Mouse (Mus musculus): Measurements from ENCODE around the gene Pnmal2. TPM values are rescaled to one million over a fixed set of nuclear protein-coding genes. Genes with fewer than 3 reads are reported as not detected.

Gene Pnmal2
- polyA plus RNA-seq, 3 experiments from 2014 or later = not detected

DNA sequence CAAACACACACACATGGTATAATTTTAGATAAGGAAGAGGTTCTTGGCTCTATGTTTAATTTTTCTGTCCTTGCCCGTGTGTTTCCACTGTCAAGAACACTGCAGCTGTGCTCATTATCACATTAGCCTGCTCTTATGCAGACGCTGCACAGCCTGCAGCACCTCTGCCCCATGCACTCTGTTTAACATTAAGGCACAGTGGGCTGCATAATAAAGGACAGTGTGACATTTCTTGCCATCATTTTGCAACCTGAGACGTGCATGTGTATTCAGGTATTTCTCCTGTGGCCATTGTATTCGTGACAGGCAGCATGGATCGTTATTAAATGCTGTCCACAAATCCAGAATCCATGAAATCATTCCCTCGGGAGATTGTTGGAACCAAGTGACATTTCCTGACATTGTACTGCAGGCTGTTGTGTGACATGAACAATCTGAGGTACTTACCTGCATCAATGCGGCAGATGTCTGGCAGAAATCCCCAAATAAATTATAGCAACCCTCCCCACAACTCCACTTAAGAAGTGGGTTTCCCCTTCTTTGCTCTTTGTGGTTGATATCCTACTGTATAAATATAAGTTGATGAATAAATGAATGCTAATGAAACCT, 43.2 kb downstream of the Pnmal2 start:
- ATAC-seq = peak; percentile 9

DNA sequence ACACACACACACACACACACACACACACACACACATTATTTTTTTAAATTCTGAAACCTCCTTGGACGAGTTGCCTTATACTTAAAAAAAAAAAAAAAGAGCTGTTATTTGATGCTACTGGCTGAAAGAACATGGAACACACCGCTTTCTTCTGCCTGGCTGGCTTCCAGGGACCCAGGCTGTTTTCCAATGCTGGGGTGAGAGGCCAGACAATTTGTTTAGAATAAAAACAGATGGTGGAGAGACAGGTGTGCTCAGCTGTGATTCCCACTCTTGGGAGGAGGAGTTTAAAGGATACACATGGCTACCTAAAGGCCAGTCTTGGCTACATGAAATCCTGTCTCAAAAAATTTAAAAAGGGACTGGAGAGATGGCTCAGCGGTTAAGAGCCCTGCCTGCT, 43.9 kb downstream of the Pnmal2 start:
- no peak for ATAC-seq

DNA sequence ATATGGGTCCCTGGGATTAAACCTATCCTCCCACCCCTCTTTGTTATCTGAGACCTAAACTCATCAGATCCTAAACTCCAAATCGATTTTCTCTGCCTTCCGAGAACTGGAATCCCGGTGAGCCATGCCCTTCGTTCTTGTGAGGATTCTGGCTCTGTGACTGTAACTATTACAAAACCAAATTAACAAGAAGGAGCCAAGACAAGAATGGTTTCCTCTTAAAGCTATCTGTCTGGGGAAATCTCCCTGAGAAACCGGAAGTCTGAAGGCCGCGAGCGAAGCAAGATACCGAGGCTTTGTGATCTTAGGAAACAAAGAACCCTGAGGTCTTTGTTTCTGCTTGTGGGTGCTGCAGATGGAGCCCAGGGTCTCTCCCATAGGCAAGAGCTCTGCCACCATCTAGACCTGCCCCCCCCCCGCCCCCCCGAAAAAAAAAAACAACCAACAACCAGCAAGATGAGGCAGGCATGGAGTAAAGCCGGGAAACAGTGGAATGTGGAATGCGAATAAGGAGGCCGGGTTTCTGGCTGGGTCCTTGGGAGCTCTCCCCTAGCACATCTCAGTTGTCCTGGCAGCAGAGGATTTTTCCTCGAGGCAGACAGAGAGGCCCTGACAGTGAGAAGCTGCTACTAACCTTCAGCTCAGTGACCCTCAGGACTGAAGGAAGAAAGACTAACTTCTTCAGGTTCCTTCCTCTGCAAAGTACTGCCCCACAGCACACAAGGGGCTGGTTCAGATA, 45.7 kb downstream of the Pnmal2 start:
- peak; percentile 80 for ATAC-seq

DNA sequence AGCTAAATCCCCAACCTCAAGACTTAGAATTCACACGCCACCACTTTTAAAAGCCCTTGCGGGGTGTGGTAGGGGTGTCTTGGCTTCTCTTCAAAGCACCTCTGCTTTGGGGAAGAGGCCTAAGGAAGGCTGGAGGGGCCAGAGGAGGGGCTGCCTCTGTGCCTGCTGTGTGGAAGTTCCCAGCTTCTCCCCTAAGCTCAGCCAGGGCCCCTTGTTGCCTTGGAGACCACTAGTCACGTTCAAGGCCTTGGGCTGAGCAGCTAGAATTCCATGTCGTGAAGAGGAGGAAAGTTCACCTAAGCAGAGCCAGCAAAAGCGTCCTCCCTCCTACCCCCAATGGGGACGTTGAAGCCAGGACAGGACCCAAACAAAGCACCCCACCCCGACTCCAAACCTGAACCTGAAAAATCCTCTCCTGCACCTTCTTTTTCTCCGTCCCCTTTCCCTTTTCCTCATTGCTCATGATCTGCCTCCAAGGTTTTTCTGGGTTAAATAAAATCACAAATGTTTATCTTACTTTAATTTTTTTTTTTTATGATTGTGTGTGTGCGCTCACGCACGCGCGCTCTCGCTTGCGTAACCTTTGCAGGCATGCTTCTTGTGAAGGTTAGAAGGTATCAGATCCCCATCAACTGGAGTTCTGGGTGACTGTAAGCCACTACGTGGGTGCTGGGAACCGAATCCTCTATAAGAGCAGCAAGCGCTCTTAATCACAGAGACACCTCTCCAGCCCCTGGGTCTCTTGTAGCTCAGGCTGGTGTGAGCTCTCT, 47.4 kb downstream of the Pnmal2 start:
- ATAC-seq = no peak

DNA sequence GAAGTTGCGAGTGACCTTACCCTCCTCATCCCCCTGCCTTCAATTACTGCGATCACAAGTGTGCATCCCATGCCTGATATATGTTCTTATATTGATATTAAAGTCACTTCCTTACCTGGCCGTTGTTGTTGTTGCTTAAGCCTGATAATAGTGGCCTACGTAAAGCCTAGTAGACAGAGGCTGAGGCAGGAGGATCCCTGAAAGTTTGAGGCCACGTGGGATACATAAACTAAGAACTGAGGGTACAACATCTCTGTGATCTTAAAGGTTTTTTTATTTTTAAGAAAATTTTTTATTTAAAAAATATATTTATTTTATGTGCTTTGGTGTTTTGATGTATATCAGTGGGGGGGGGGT, 47.9 kb downstream of the Pnmal2 start, which contains the start of gene Ccdc8:
TSS of gene Ccdc8 (plus strand) at position 258 of the 357 bp plus-strand sequence.
- ATAC-seq = no peak

DNA sequence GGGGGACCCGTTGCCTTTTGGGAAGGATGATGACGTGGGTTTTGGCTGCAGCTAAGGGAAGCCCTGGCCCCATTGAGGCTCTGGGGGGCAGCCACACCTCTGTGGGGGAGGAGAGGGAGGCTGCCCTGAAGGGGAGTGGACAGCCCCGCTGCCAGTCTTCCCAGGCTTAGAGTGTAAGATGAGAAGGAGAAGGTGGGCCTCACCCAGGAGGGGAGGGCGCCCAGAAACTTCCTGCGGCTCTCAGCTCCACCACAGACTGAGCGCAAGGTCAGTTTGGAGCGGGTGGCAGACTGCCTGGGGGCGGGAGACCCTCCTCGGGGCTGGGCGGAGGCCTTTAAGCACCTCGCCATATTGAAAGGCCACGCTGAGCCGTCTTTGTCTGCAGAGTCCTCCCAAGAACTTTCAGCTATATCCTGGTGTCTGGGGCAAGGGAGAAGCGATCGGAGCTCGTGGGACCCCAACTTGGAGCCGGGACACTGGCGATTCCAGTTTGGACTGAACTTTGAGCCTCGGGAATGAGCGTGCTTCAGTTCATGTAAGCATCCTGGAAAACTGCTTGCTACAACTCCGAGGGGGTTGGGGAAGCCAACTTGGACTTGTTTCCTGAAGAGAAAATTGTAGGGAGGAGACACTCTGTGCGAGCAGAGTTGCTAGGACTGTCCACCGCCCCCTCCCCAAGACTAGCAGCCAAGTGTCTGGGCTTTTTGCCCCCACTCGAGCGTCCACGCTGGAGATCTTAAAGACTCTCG, 49.3 kb downstream of the Pnmal2 start:
- ATAC-seq = no peak

DNA sequence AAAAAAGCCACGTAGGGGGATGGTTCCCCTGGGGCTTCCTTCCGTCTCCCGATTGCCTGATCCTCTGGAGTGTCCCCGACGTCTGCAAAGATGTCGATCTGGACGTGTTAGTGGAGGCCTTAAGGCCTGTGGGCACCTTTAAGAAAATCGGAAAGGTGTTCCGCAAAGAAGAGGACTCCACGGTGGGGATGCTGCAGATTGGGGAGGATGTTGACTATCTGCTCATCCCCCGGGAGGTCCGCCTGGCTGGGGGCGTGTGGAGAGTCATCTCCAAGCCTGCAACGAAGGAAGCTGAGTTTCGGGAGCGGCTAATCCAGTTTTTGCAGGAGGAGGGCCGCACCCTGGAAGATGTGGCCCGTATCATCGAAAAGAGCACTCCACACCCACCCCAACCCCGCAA, 49.9 kb downstream of the Pnmal2 start:
- ATAC-seq = no peak

DNA sequence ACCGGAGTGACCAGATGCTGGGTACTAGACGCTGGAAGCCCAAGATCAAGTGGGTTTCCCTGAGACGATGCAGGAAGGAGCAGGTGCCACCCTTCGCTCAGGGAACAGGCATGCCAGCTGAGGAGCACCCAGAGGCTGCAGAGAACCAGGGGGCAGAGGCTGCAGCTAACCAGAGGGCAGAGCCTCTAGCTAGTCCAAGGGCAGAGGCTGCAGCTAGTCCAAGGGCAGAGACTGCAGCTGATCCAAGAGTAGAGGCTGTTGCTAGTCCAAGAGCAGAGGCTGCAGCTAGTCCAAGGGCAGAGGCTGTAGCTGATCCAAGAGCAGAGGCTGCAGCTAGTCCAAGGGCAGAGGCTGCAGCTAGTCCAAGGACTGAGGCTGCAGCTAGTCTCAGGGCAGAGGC, 50.9 kb downstream of the Pnmal2 start:
- no peak for ATAC-seq

Other genes starting within 250 kb of the Pnmal2 start
- gene Ceacam9, start 222.8 kb upstream of the Pnmal2 start, polyA plus RNA-seq (2017; shearing (Covaris generic)) = not detected
- gene Ap2s1, start 206.3 kb upstream of the Pnmal2 start, polyA plus RNA-seq (2017; shearing (Covaris generic)) = 100 to 1,000 TPM in 1 of 3 experiments, 10 to 100 TPM in 2; 62.5 to 127 (median 72.4) TPM
- gene Slc1a5, start 163.3 kb upstream of the Pnmal2 start, polyA plus RNA-seq (2017; shearing (Covaris generic)) = 100 to 1,000 TPM; 134 to 155 (median 155) TPM
- gene Strn4, start 128.8 kb upstream of the Pnmal2 start, polyA plus RNA-seq (2017; shearing (Covaris generic)) = 10 to 100 TPM; 16.1 to 24.1 (median 19.7) TPM
- gene Fkrp, start 128.0 kb upstream of the Pnmal2 start, polyA plus RNA-seq (2017; shearing (Covaris generic)) = 1 to 10 TPM; 5.7 to 9.6 (median 8.9) TPM
- 10 to 100 TPM; 38.3 to 51.4 (median 47.1) TPM for gene Prkd2, start 101.8 kb upstream of the Pnmal2 start, polyA plus RNA-seq (2017; shearing (Covaris generic))
- gene Dact3, start 69.4 kb upstream of the Pnmal2 start, polyA plus RNA-seq (2017; shearing (Covaris generic)) = not detected
- not detected for gene Gng8, start 52.9 kb upstream of the Pnmal2 start, polyA plus RNA-seq (2017; shearing (Covaris generic))
- 1 to 10 TPM; 4.3 to 8.2 (median 7.1) TPM for gene Ptgir, start 38.2 kb upstream of the Pnmal2 start, polyA plus RNA-seq (2017; shearing (Covaris generic))
- 100 to 1,000 TPM in 2 of 3 experiments, 10 to 100 TPM in 1; 51.8 to 255 (median 105) TPM for gene Calm3, start 20.6 kb upstream of the Pnmal2 start, polyA plus RNA-seq (2017; shearing (Covaris generic))
- not detected for gene Pnmal1, start 15.0 kb downstream of the Pnmal2 start, polyA plus RNA-seq (2017; shearing (Covaris generic))
- gene Gm42372, start 38.4 kb downstream of the Pnmal2 start, polyA plus RNA-seq (2017; shearing (Covaris generic)) = 1 to 10 TPM; 3.7 to 5.7 (median 5.2) TPM
- under 1 TPM in 2 of 3 experiments, not detected in 1; 0.09 to 0.15 TPM for gene Ccdc8, start 48.0 kb downstream of the Pnmal2 start, polyA plus RNA-seq (2017; shearing (Covaris generic))
- gene Ppp5c, start 83.2 kb downstream of the Pnmal2 start, polyA plus RNA-seq (2017; shearing (Covaris generic)) = 10 to 100 TPM; 55.1 to 67.1 (median 62.0) TPM
- under 1 TPM in 2 of 3 experiments, not detected in 1; 0.42 to 0.47 TPM for gene Hif3a, start 117.7 kb downstream of the Pnmal2 start, polyA plus RNA-seq (2017; shearing (Covaris generic))
- 1 to 10 TPM in 2 of 3 experiments, not detected in 1; 1.2 to 1.5 TPM for gene Psg16, start 129.4 kb downstream of the Pnmal2 start, polyA plus RNA-seq (2017; shearing (Covaris generic))
- gene Ceacam3, start 205.6 kb downstream of the Pnmal2 start, polyA plus RNA-seq (2017; shearing (Covaris generic)) = under 1 TPM in 1 of 3 experiments, not detected in 2; 0.11 TPM

Measured in inflammation-experienced regulatory T-cells, adult 6 months (primary cell).